Mouse (Mus musculus) intestine, postnatal 0 days (tissue): ENCODE data around the gene Tfap4. TPM values are rescaled to one million over a fixed set of nuclear protein-coding genes. Genes with fewer than 3 reads are reported as not detected.
A peak's percentile ranks its signal among the peaks of the same experiment; 100 is the strongest.

Experiments used
- ATAC-seq: fragments of 200-750 bp; cut with Nextera tagmentation; 2 replicates; pipeline ENCODE4 v1.8.0; 2017; ENCODE audit warnings: mild to moderate bottlenecking, moderate TSS enrichment, moderate library complexity
- H3K27ac ChIP-seq: fragments of 300-500 bp; sonication (generic); 2 replicates; pipeline ENCODE4 v1.5.1; 2014; ENCODE audit warnings: mild to moderate bottlenecking, low read depth, low read length, moderate library complexity
- H3K27me3 ChIP-seq: fragments of 300-500 bp; sonication (generic); replicated peaks from 2 replicates; pipeline ENCODE4 v1.6.1; 2014; ENCODE audit warnings: low read length, mixed read lengths; ENCODE audit not compliant: control insufficient read depth, insufficient read depth
- H3K36me3 ChIP-seq: fragments of 300-500 bp; sonication (generic); 2 replicates; pipeline ENCODE4 v1.6.1; 2014; ENCODE audit warnings: mild to moderate bottlenecking, moderate library complexity; ENCODE audit not compliant: control insufficient read depth, insufficient read depth
- H3K4me1 ChIP-seq: fragments of 300-500 bp; sonication (generic); replicated peaks from 2 replicates; pipeline ENCODE4 v1.6.1; 2014; ENCODE audit warnings: antibody characterized with exemption, low read length, mixed read lengths; ENCODE audit not compliant: control insufficient read depth, insufficient read depth
- H3K4me2 ChIP-seq: fragments of 300-500 bp; sonication (generic); replicated peaks from 2 replicates; pipeline ENCODE4 v1.6.1; 2014; ENCODE audit warnings: low read depth, mild to moderate bottlenecking, moderate library complexity
- H3K4me3 ChIP-seq: fragments of 300-500 bp; sonication (generic); 2 replicates; pipeline ENCODE4 v1.5.1; 2014; ENCODE audit warnings: low read depth, low read length
- H3K9ac ChIP-seq: fragments of 300-500 bp; sonication (generic); 2 replicates; pipeline ENCODE4 v1.6.1; 2014; ENCODE audit warnings: mild to moderate bottlenecking, low read depth, low read length
- H3K9me3 ChIP-seq: fragments of 300-500 bp; sonication (generic); 2 replicates; pipeline ENCODE4 v1.6.1; 2016; ENCODE audit warnings: mixed run types; ENCODE audit not compliant: control insufficient read depth
- CTCF ChIP-seq: sonication (generic); IDR thresholded peaks from 2 replicates; pipeline ENCODE4 v1.5.1; 2016; ENCODE audit warnings: low read depth, mild to moderate bottlenecking, control low read depth, antibody characterized with exemption, moderate library complexity
- WGBS: fragments of 180-500 bp; shearing (Covaris S2); extraction: QIAGEN DNeasy Blood & Tissue Kit; methylation state at CpG from one replicate; pipeline ENCODE4 v1.1.7; 2014; 5-methylcytosine and 5-hydroxymethylcytosine counted together
- polyA plus RNA-seq: library from polyadenylated mRNA; unstranded; fragments of >200 nt; fragmentation: Nextera tagmentation; extraction: Ambion mirVana; gene quantifications from 2 replicates; pipeline ENCODE4 v1.2.1, GENCODE M21; 2015

Gene Tfap4
- polyA plus RNA-seq: 9.3 and 10.8 TPM in 2 replicates

- Histone ChIP-seq H3K9ac (peak within 1 kb of the TSS; percentile 60), H3K4me3 (peak within 1 kb of the TSS; percentile 81), H3K4me1 (0 out of 2 replicates have a peak, but pooled peaks cover 13% of the 10 kb centered on the region), H3K4me2 (peak within 1 kb of the TSS; percentile 99), H3K9me3 (no peaks in the 10 kb centered on the region), H3K27ac (peak within 1 kb of the TSS; percentile 85), H3K27me3 (no peaks in the 10 kb centered on the region), H3K36me3 (no peaks in the 10 kb centered on the region)
- TF ChIP-seq CTCF: peak; percentile 65
- under 1% methylated on average over 17 of the region's 17 CpGs for WGBS
- peak; percentile 31 for ATAC-seq
Observed at GRCm38 (mm10) chr16:4559715-4560144, at the start of gene Tfap4. TSS of gene Tfap4 (minus strand) at chr16:4559854.

- Histone ChIP-seq H3K4me3 (no peak overlapping the region), H3K27ac (no peak overlapping the region), H3K4me1 (peaks cover 24% of the 10 kb centered on the region), H3K27me3 (no peaks in the 10 kb centered on the region), H3K9ac (no peak overlapping the region), H3K9me3 (no peaks in the 10 kb centered on the region), H3K36me3 (peaks cover 30% of the 10 kb centered on the region), H3K4me2 (no peak overlapping the region)
- 73% methylated on average over 19 of the region's 19 CpGs for WGBS
- TF ChIP-seq CTCF: no peak
- no peak for ATAC-seq
Observed at GRCm38 (mm10) chr16:4608532-4609059, 48.9 kb upstream of the Tfap4 start.

- peak; percentile 98 for TF ChIP-seq CTCF
- no peaks in the 10 kb centered on the region for H3K27me3 ChIP-seq
- no peak overlapping the region for H3K9ac ChIP-seq
- no peak overlapping the region for H3K4me2 ChIP-seq
- H3K4me1 ChIP-seq: peaks cover 28% of the 10 kb centered on the region
- ATAC-seq: peak; percentile 36
- H3K4me3 ChIP-seq: no peak overlapping the region
- H3K36me3 ChIP-seq: peaks cover 24% of the 10 kb centered on the region
- WGBS: 40% methylated on average over 9 of the region's 9 CpGs
- H3K27ac ChIP-seq: no peak overlapping the region
- no peaks in the 10 kb centered on the region for H3K9me3 ChIP-seq
Observed at GRCm38 (mm10) chr16:4607818-4608531, 48.3 kb upstream of the Tfap4 start.

- no peak overlapping the region; the same call in 1 of the 2 replicates for H3K27ac ChIP-seq
- peak; percentile 83 for TF ChIP-seq CTCF
- H3K4me1 ChIP-seq: peaks cover 36% of the 10 kb centered on the region
- H3K9ac ChIP-seq: 0 out of 2 replicates have a peak overlapping the region, but pooled peaks have one; percentile 17
- no peak overlapping the region for H3K4me3 ChIP-seq
- 0 out of 2 replicates have a peak overlapping the region, but pooled peaks have one; percentile 3 for H3K4me2 ChIP-seq
- no peaks in the 10 kb centered on the region for H3K9me3 ChIP-seq
- ATAC-seq: 0 out of 2 replicates have a peak, but pooled peaks have one; percentile 15
- WGBS: 13% methylated on average over 5 of the region's 5 CpGs
- no peaks in the 10 kb centered on the region for H3K27me3 ChIP-seq
- peaks cover 15% of the 10 kb centered on the region; the same call in 1 of the 2 replicates for H3K36me3 ChIP-seq
Observed at GRCm38 (mm10) chr16:4606431-4607084, 46.9 kb upstream of the Tfap4 start.

GRCm38 (mm10) chr16:4605514-4606131 lies 46.0 kb upstream of the Tfap4 start:
- no peak overlapping the region; the same call in 1 of the 2 replicates for H3K27ac ChIP-seq
- 40% methylated on average over 13 of the region's 13 CpGs for WGBS
- no peaks in the 10 kb centered on the region for H3K27me3 ChIP-seq
- no peaks in the 10 kb centered on the region for H3K9me3 ChIP-seq
- ATAC-seq: no peak; the same call in 1 of the 2 replicates
- H3K4me3 ChIP-seq: no peak overlapping the region
- peaks cover 36% of the 10 kb centered on the region for H3K4me1 ChIP-seq
- peak overlapping the region; percentile 37 for H3K4me2 ChIP-seq
- no peak overlapping the region for H3K9ac ChIP-seq
- no peak for TF ChIP-seq CTCF
- H3K36me3 ChIP-seq: peaks cover 10% of the 10 kb centered on the region; the same call in 1 of the 2 replicates
